Mouse (Mus musculus) ES-E14 (cell line): Measurements from ENCODE around the gene Slc25a42. TPM values are rescaled to one million over a fixed set of nuclear protein-coding genes. Genes with fewer than 3 reads are reported as not detected.

ENCODE experiments used
- DNase-seq: peaks from one replicate; pipeline ENCODE4 v3.0.0-alpha.2; 2013; ENCODE audit warnings: low read depth, low spot score
- H3K27ac ChIP-seq: 2 replicates; pipeline ENCODE4 v1.5.1; 2012; ENCODE audit warnings: low read depth, mild to moderate bottlenecking, low read length, moderate library complexity, mixed read lengths; ENCODE audit not compliant: poor library complexity, insufficient read depth, severe bottlenecking
- H3K36me3 ChIP-seq: 2 replicates; pipeline ENCODE4 v1.6.1; 2012; ENCODE audit warnings: mild to moderate bottlenecking, low read length, moderate library complexity, mixed read lengths; ENCODE audit not compliant: control insufficient read depth, poor library complexity, insufficient read depth, severe bottlenecking
- H3K4me1 ChIP-seq, 2 experiments: fragments of 150-350 bp in 1 of 2; sonication (generic) in 1 of 2; 2 replicates each; pipeline ENCODE4 v1.6.1; 2012; ENCODE audit warnings: low read length in 2 of 2, mild to moderate bottlenecking in 1 of 2, mixed read lengths in 1 of 2; ENCODE audit not compliant: control insufficient read depth in 2 of 2, insufficient read depth in 2 of 2, poor library complexity in 1 of 2
- H3K4me3 ChIP-seq, 2 experiments: fragments of 150-350 bp in 1 of 2; sonication (generic) in 1 of 2; 2 replicates each; pipeline ENCODE4 v1.5.1; 2012; ENCODE audit warnings: low read length in 2 of 2, low read depth in 1 of 2, mild to moderate bottlenecking in 1 of 2, mixed read lengths in 1 of 2; ENCODE audit not compliant: insufficient read depth in 1 of 2, poor library complexity in 1 of 2, severe bottlenecking in 1 of 2
- H3K9ac ChIP-seq: 2 replicates; pipeline ENCODE4 v1.6.1; 2012; ENCODE audit warnings: low read depth, mild to moderate bottlenecking, low read length, mixed read lengths; ENCODE audit not compliant: poor library complexity, insufficient read depth, severe bottlenecking
- H3K9me3 ChIP-seq: fragments of 150-350 bp; sonication (generic); 2 replicates; pipeline ENCODE4 v1.6.1; 2012; ENCODE audit warnings: low read depth, mild to moderate bottlenecking, low read length; ENCODE audit not compliant: control insufficient read depth, insufficient read depth
- CHD2 ChIP-seq: IDR thresholded peaks from 2 replicates; pipeline ENCODE4 v1.6.1; 2014; ENCODE audit warnings: mild to moderate bottlenecking, low read depth, low read length, inconsistent platforms
- HCFC1 ChIP-seq: IDR thresholded peaks from 2 replicates; pipeline ENCODE4 v1.6.1; 2012; ENCODE audit warnings: low read length, inconsistent platforms, borderline replicate concordance; ENCODE audit not compliant: insufficient read depth
- MAFK ChIP-seq: IDR thresholded peaks from 2 replicates; pipeline ENCODE4 v1.6.1; 2014; ENCODE audit warnings: mild to moderate bottlenecking, low read depth, low read length, inconsistent platforms; ENCODE audit not compliant: insufficient read depth
- ZC3H11A ChIP-seq: IDR thresholded peaks from 2 replicates; pipeline ENCODE4 v1.6.1; 2012; ENCODE audit warnings: low read depth, mild to moderate bottlenecking, inconsistent platforms, low read length, borderline replicate concordance
- ZNF384 ChIP-seq: IDR thresholded peaks from 2 replicates; pipeline ENCODE4 v1.6.1; 2012; ENCODE audit warnings: low read depth, low read length, inconsistent platforms
- in situ Hi-C, 2 experiments: fragments of 600-800 bp; cut with MboI; formaldehyde crosslinking; loops; one replicate each; pipeline ENCODE4 v1.15.1; 2025; ENCODE audit warnings: low sequenced_read_pairs in 2 of 2, inconsistent platforms in 1 of 2; ENCODE audit not compliant: unreplicated experiment in 2 of 2
- total RNA-seq: library from RNA; depleted of rRNA; stranded (reverse); fragments of 300-350 nt; gene quantifications from 2 replicates; pipeline ENCODE4 v1.2.3, GENCODE M21; 2012

The Slc25a42 gene
- total RNA-seq, 1 experiment, result 5.8 TPM

GRCm38 (mm10) chr8:70163316-70163715 lies 48.8 kb downstream of the Slc25a42 start:
- no peak overlapping the region for H3K4me3 ChIP-seq
- no peaks in the 10 kb centered on the region for H3K9me3 ChIP-seq
- H3K36me3 ChIP-seq, result no peaks in the 10 kb centered on the region
- peaks cover 4 to 14% of the 10 kb centered on the region in 2 experiments for H3K4me1 ChIP-seq
- DNase-seq, result no peak
- no peak for TF ChIP-seq MAFK
- no peak for TF ChIP-seq HCFC1
- no peak for TF ChIP-seq CHD2
- TF ChIP-seq ZC3H11A, result no peak
- no peak for TF ChIP-seq ZNF384
- in situ Hi-C loops, result no loop called here
- no peak overlapping the region for H3K27ac ChIP-seq
- no peak overlapping the region for H3K9ac ChIP-seq

GRCm38 (mm10) chr8:70160015-70160414 lies 52.1 kb downstream of the Slc25a42 start:
- H3K27ac ChIP-seq, result no peak overlapping the region
- peaks cover 4 to 12% of the 10 kb centered on the region in 2 experiments for H3K4me1 ChIP-seq
- no peak overlapping the region for H3K4me3 ChIP-seq
- no peaks in the 10 kb centered on the region for H3K36me3 ChIP-seq
- no peak for DNase-seq
- TF ChIP-seq CHD2 (no peak), MAFK (no peak), HCFC1 (no peak), ZC3H11A (no peak), ZNF384 (no peak)
- no peaks in the 10 kb centered on the region for H3K9me3 ChIP-seq
- H3K9ac ChIP-seq, result no peak overlapping the region
- in situ Hi-C loops, result no loop called here

- in situ Hi-C loops, result no loop called here
- Histone ChIP-seq H3K9ac (no peak overlapping the region; the same call in 1 of the 2 replicates), H3K27ac (no peak overlapping the region), H3K36me3 (no peaks in the 10 kb centered on the region), H3K4me3 (peak overlapping the region in 1 of 2 experiments; percentile 79; a peak in 2 of 4 replicates), H3K4me1 (peaks cover 4 to 9% of the 10 kb centered on the region in 2 experiments), H3K9me3 (no peaks in the 10 kb centered on the region)
- TF ChIP-seq ZC3H11A (no peak), CHD2 (no peak), MAFK (no peak), ZNF384 (no peak), HCFC1 (no peak)
- no peak for DNase-seq
Observed at GRCm38 (mm10) chr8:70159211-70159610, 52.9 kb downstream of the Slc25a42 start.

- Histone ChIP-seq H3K4me1 (peaks cover 4 to 11% of the 10 kb centered on the region in 2 experiments), H3K36me3 (no peaks in the 10 kb centered on the region), H3K9ac (peak overlapping the region; percentile 84), H3K27ac (peak overlapping the region; percentile 78; the same call in 1 of the 2 replicates), H3K4me3 (peak overlapping the region; percentile 59 to 79), H3K9me3 (no peaks in the 10 kb centered on the region)
- in situ Hi-C loops, result no loop called here
- DNase-seq, result peak; percentile 47
- TF ChIP-seq HCFC1, result 0 out of 2 replicates have a peak, but pooled peaks have one; percentile 21
- TF ChIP-seq CHD2, result no peak
- peak; percentile 88 for TF ChIP-seq ZNF384
- no peak for TF ChIP-seq ZC3H11A
- TF ChIP-seq MAFK, result no peak
Observed at GRCm38 (mm10) chr8:70158069-70158853, 53.8 kb downstream of the Slc25a42 start.
